Mouse (Mus musculus) liver, embryonic 15.5 days (tissue): ENCODE data around the gene Tmem274. TPM values are rescaled to one million over a fixed set of nuclear protein-coding genes. Genes with fewer than 3 reads are reported as not detected.

Source experiments
- ATAC-seq: fragments of 200-750 bp; cut with Nextera tagmentation; 2 replicates; pipeline ENCODE4 v1.8.0; 2017; ENCODE audit warnings: moderate number of reproducible peaks, mild to moderate bottlenecking, moderate library complexity; ENCODE audit not compliant: insufficient read depth
- H3K27ac ChIP-seq: fragments of 300-500 bp; sonication (generic); replicated peaks from 2 replicates; pipeline ENCODE4 v1.5.1; 2015; ENCODE audit warnings: mild to moderate bottlenecking, inconsistent platforms
- H3K27me3 ChIP-seq: fragments of 300-500 bp; sonication (generic); 2 replicates; pipeline ENCODE4 v1.6.1; 2015; ENCODE audit warnings: mild to moderate bottlenecking, inconsistent platforms
- H3K36me3 ChIP-seq: fragments of 300-500 bp; sonication (generic); replicated peaks from 2 replicates; pipeline ENCODE4 v1.6.1; 2015; ENCODE audit warnings: moderate library complexity, mild to moderate bottlenecking, inconsistent platforms
- H3K4me1 ChIP-seq: fragments of 300-500 bp; sonication (generic); replicated peaks from 2 replicates; pipeline ENCODE4 v1.6.1; 2015; ENCODE audit warnings: inconsistent platforms
- H3K4me2 ChIP-seq: fragments of 300-500 bp; sonication (generic); 2 replicates; pipeline ENCODE4 v1.6.1; 2015; ENCODE audit warnings: moderate library complexity, mild to moderate bottlenecking, inconsistent platforms
- H3K4me3 ChIP-seq: fragments of 300-500 bp; sonication (generic); replicated peaks from 2 replicates; pipeline ENCODE4 v1.5.1; 2015; ENCODE audit warnings: mild to moderate bottlenecking, inconsistent platforms
- H3K9ac ChIP-seq: fragments of 300-500 bp; sonication (generic); 2 replicates; pipeline ENCODE4 v1.6.1; 2015; ENCODE audit warnings: moderate library complexity, mild to moderate bottlenecking, inconsistent platforms
- H3K9me3 ChIP-seq: fragments of 300-500 bp; sonication (generic); replicated peaks from 2 replicates; pipeline ENCODE4 v1.6.1; 2016; ENCODE audit warnings: inconsistent platforms
- WGBS: fragments of 180-500 bp; shearing (Covaris S2); methylation state at CpG from one replicate; pipeline ENCODE4 v1.1.7; 2015; ENCODE audit warnings: mixed read lengths; ENCODE audit not compliant: insufficient replicate concordance; 5-methylcytosine and 5-hydroxymethylcytosine counted together
- polyA plus RNA-seq: library from polyadenylated mRNA; unstranded; fragments of >200 nt; fragmentation: Nextera tagmentation; extraction: Ambion mirVana; gene quantifications from 2 replicates; pipeline ENCODE4 v1.2.1, GENCODE M21; 2015

Tmem274 gene
- polyA plus RNA-seq, 1 experiment from 2014 or later, result not detected

- Histone ChIP-seq H3K4me1 (no peaks in the 10 kb centered on the region), H3K36me3 (0 out of 2 replicates have a peak, but pooled peaks cover 4% of the 10 kb centered on the region), H3K27me3 (no peaks in the 10 kb centered on the region), H3K4me3 (no peak overlapping the region), H3K9me3 (no peaks in the 10 kb centered on the region), H3K27ac (no peak overlapping the region), H3K4me2 (no peak overlapping the region), H3K9ac (no peak overlapping the region)
- 71% methylated on average over 7 of the region's 7 CpGs for WGBS
- no peak for ATAC-seq
Measured at GRCm38 (mm10) chr4:149475096-149475495, 2.1 kb upstream of the Tmem274 start.

GRCm38 (mm10) chr4:149484566-149484965, 7.4 kb downstream of the Tmem274 start:
- no peak for ATAC-seq
- Histone ChIP-seq H3K4me3 (peak overlapping the region; percentile 78), H3K36me3 (peaks cover 30% of the 10 kb centered on the region), H3K4me1 (peaks cover 29% of the 10 kb centered on the region), H3K4me2 (peak overlapping the region; percentile 86), H3K27me3 (no peaks in the 10 kb centered on the region), H3K9ac (peak overlapping the region; percentile 79), H3K9me3 (no peaks in the 10 kb centered on the region), H3K27ac (peak overlapping the region; percentile 60)
- 42% methylated on average over 3 of the region's 3 CpGs for WGBS

GRCm38 (mm10) chr4:149485053-149485824, 8.1 kb downstream of the Tmem274 start, which contains the start of the genes Nmnat1 and Lzic:
TSS of gene Nmnat1 (minus strand) at chr4:149485202.
TSS of gene Lzic (plus strand) at chr4:149485229.
- peak; percentile 94 for ATAC-seq
- H3K36me3 ChIP-seq, result peaks cover 37% of the 10 kb centered on the region
- H3K4me1 ChIP-seq, result peaks cover 29% of the 10 kb centered on the region
- H3K9ac ChIP-seq, result peak within 1 kb of the TSS; percentile 79
- peak within 1 kb of the TSS; percentile 86 for H3K4me2 ChIP-seq
- H3K27me3 ChIP-seq, result no peaks in the 10 kb centered on the region
- peak within 1 kb of the TSS; percentile 60 for H3K27ac ChIP-seq
- H3K4me3 ChIP-seq, result peak within 1 kb of the TSS; percentile 78
- under 1% methylated on average over 60 of the region's 60 CpGs for WGBS
- H3K9me3 ChIP-seq, result no peaks in the 10 kb centered on the region

DNA sequence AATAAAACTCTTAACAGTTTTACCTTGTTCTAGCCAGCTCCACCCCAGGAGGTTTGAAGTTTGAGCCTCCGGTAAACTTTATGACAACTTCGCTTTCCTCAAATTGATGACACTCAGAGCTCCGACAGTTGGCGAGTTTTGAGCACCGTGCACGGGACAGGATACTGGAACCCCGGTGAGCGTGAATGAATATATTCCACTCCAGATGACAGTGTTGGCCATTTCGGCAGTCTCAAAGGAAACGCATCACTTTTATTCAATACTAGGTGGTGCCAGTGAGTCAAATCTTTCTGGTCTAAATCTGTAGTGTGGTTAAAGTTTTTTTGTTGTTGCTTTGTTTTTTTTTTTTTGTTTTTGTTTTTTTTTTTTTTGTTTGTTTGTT, 8.6 kb downstream of the Tmem274 start:
- peaks cover 37% of the 10 kb centered on the region for H3K36me3 ChIP-seq
- peak overlapping the region; percentile 60 for H3K27ac ChIP-seq
- peaks cover 29% of the 10 kb centered on the region for H3K4me1 ChIP-seq
- H3K9me3 ChIP-seq, result no peaks in the 10 kb centered on the region
- H3K4me2 ChIP-seq, result peak overlapping the region; percentile 86
- no peaks in the 10 kb centered on the region for H3K27me3 ChIP-seq
- H3K4me3 ChIP-seq, result peak overlapping the region; percentile 78
- no peak for ATAC-seq
- peak overlapping the region; percentile 79 for H3K9ac ChIP-seq
- under 1% methylated on average over 10 of the region's 10 CpGs for WGBS

GRCm38 (mm10) chr4:149487729-149488128, 10.6 kb downstream of the Tmem274 start:
- Histone ChIP-seq H3K9me3 (no peaks in the 10 kb centered on the region), H3K4me3 (no peak overlapping the region), H3K9ac (no peak overlapping the region), H3K4me1 (peaks cover 29% of the 10 kb centered on the region), H3K4me2 (no peak overlapping the region), H3K36me3 (peaks cover 47% of the 10 kb centered on the region), H3K27me3 (no peaks in the 10 kb centered on the region), H3K27ac (no peak overlapping the region)
- WGBS, result 86% methylated on average over 12 of the region's 12 CpGs
- ATAC-seq, result no peak

DNA sequence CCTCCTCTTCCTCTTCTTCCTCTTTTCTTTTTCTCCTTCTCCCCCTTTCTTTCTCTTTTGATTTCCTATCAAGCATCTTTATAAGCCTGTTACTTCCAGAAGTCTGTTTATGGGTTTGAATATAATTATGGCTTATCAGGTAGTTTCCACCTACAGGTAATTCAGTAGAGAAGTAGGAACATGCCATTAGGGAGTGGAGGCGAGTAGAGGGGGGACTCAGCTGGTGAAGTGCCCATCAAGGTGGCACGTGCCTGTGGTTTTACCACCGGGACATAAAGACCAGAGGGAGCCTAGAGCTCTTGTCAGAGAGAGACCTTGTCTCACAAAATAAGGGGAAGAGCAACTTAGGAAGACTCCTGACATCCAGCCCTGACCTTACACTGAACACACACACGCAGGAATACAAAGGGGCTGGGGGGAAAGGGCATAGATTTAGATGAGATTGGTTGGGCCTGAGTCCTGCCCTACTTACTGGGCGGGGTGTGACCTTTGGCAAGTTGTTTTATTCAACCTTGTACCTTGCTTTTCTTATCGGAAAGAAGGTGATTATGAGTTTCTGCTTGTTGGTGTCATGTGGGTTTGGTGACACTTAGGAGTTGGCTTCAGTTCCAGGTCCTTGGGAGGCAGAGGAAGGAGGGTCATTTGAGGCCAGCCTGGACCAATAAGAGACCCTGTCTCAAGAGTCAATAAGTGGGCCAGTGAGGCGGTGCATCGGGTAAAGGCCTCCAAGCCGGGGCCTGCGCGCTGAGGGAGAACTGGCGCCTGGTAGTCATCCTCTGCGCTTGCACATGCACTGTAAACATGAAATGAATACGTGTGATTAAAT, 12.4 kb downstream of the Tmem274 start:
- Histone ChIP-seq H3K9ac (no peak overlapping the region), H3K27ac (no peak overlapping the region), H3K4me2 (no peak overlapping the region), H3K4me3 (no peak overlapping the region), H3K4me1 (peaks cover 21% of the 10 kb centered on the region), H3K27me3 (no peaks in the 10 kb centered on the region), H3K9me3 (no peaks in the 10 kb centered on the region), H3K36me3 (peaks cover 63% of the 10 kb centered on the region)
- 86% methylated on average over 14 of the region's 14 CpGs for WGBS
- no peak for ATAC-seq

GRCm38 (mm10) chr4:149491151-149491550, 14.0 kb downstream of the Tmem274 start:
- 85% methylated on average over 3 of the region's 3 CpGs for WGBS
- Histone ChIP-seq H3K4me1 (peaks cover 10% of the 10 kb centered on the region), H3K9ac (no peak overlapping the region), H3K9me3 (no peaks in the 10 kb centered on the region), H3K36me3 (peaks cover 73% of the 10 kb centered on the region), H3K4me2 (no peak overlapping the region), H3K27me3 (no peaks in the 10 kb centered on the region), H3K27ac (no peak overlapping the region), H3K4me3 (no peak overlapping the region)
- no peak for ATAC-seq

GRCm38 (mm10) chr4:149496612-149497011, 19.4 kb downstream of the Tmem274 start:
- no peak for ATAC-seq
- 77% methylated on average over 2 of the region's 2 CpGs for WGBS
- H3K9me3 ChIP-seq, result no peaks in the 10 kb centered on the region

GRCm38 (mm10) chr4:149498901-149499300, 21.7 kb downstream of the Tmem274 start:
- no peaks in the 10 kb centered on the region for H3K4me1 ChIP-seq
- H3K27ac ChIP-seq, result no peak overlapping the region
- no peak overlapping the region for H3K9ac ChIP-seq
- H3K4me2 ChIP-seq, result no peak overlapping the region
- no peaks in the 10 kb centered on the region for H3K27me3 ChIP-seq
- no peaks in the 10 kb centered on the region for H3K9me3 ChIP-seq
- ATAC-seq, result no peak
- WGBS, result 67% methylated on average over 8 of the region's 8 CpGs
- H3K36me3 ChIP-seq, result peaks cover 44% of the 10 kb centered on the region
- H3K4me3 ChIP-seq, result no peak overlapping the region

More at GRCm38 (mm10) chr4:149496612-149497011, 19.4 kb downstream of the Tmem274 start:
- no peak overlapping the region for H3K27ac ChIP-seq
- H3K4me2 ChIP-seq, result no peak overlapping the region
- H3K27me3 ChIP-seq, result no peaks in the 10 kb centered on the region
- no peaks in the 10 kb centered on the region for H3K4me1 ChIP-seq
- no peak overlapping the region for H3K9ac ChIP-seq
- no peak overlapping the region for H3K4me3 ChIP-seq
- peaks cover 55% of the 10 kb centered on the region for H3K36me3 ChIP-seq

DNA sequence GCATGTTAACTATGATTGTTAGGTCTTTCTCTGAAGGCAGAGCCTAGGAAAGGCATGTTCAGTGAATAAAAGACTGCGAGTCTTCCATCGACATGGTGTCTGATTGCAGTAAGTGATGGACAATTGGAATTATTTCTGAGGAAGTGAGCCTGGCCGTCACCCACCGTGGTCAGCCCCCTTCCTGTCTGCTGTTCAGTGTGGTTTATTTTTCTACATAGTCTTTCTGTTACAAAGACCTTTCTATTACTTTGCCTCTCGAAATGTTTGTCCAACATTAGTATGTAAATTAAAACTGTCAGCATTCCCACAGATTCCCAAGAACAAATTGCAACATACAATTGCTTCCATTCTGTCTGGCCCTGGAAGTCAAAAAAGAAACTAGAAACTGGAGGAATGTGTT, 22.6 kb downstream of the Tmem274 start:
- Histone ChIP-seq H3K27me3 (no peaks in the 10 kb centered on the region), H3K9ac (no peak overlapping the region), H3K27ac (no peak overlapping the region), H3K9me3 (no peaks in the 10 kb centered on the region), H3K4me2 (no peak overlapping the region), H3K4me3 (no peak overlapping the region), H3K36me3 (peaks cover 35% of the 10 kb centered on the region), H3K4me1 (no peaks in the 10 kb centered on the region)
- no peak for ATAC-seq
- WGBS, result 37% methylated on average over 5 of the region's 5 CpGs

DNA sequence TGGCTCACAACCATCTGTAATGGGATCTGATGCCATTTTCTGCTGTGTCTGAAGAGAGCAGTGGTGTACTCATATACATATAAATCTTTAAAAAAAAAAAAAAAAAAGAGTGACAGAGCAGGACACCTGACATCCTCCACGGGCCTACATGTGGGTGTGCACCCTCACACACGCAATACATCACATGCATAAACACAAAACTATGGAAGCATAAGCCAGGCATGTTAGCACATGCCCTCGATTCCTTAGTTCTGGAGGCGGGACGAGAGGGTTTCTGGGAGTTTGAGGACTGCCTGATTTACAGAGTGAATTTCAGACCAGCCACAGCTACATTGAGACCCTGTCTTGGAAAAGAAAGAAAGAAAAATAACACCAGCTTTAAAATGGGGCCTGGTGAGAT, 27.2 kb downstream of the Tmem274 start:
- Histone ChIP-seq H3K4me2 (no peak overlapping the region), H3K27me3 (no peaks in the 10 kb centered on the region), H3K9me3 (no peaks in the 10 kb centered on the region), H3K36me3 (0 out of 2 replicates have a peak, but pooled peaks cover 9% of the 10 kb centered on the region), H3K9ac (no peak overlapping the region), H3K4me1 (no peaks in the 10 kb centered on the region), H3K27ac (no peak overlapping the region; the same call in 1 of the 2 replicates), H3K4me3 (no peak overlapping the region)
- WGBS, result 65% methylated on average over 5 of the region's 5 CpGs
- no peak for ATAC-seq
